In genomic region chr10:105500482-105500881, GRCm38 (mm10) we compare ENCODE assay signal across 10 mouse cellular contexts.
DNase-seq lines count a peak whose midpoint lies in the region; ATAC-seq and TF ChIP-seq lines count a peak whose summit lies in the region.
"Had no signal": no experiment of that assay in that cellular context is flagged by ENCODE, and none has a peak within 500 bp of the region (broad histone marks: within the 10 kb centered on the region; RNA-seq: fewer than 3 reads in every experiment).

No protein-coding gene starts in this region.

- WGBS in lung, embryonic 14.5 days, result 38% methylated on average over 4 of the region's 4 CpGs
- WGBS in midbrain, embryonic 13.5 days, result 82% methylated on average over 4 of the region's 4 CpGs

- no peak for TF ChIP-seq CTCF in lung, embryonic 14.5 days (IDR thresholded peaks at IDR 0.05; ENCODE audit: low read depth)

- no peak overlapping the region for H3K4me3 ChIP-seq in lung, embryonic 14.5 days (ENCODE audit: low read depth, low read length)
- H3K4me3 ChIP-seq in midbrain, embryonic 13.5 days (replicated peaks), result no peak overlapping the region
- H3K4me3 ChIP-seq: midbrain, embryonic 15.5 days had no signal

- H3K27ac ChIP-seq in lung, embryonic 14.5 days (ENCODE audit: low read depth), result no peak overlapping the region
- H3K27ac ChIP-seq in midbrain, embryonic 13.5 days, result no peak overlapping the region
- H3K27ac ChIP-seq: midbrain, embryonic 15.5 days had no signal

- H3K27me3 ChIP-seq in lung, embryonic 14.5 days (ENCODE audit: insufficient read depth, low read length), result no peaks in the 10 kb centered on the region
- no peaks in the 10 kb centered on the region for H3K27me3 ChIP-seq in midbrain, embryonic 13.5 days
- H3K27me3 ChIP-seq: midbrain, embryonic 15.5 days had no signal

- no peaks in the 10 kb centered on the region for H3K36me3 ChIP-seq in lung, embryonic 14.5 days (ENCODE audit: insufficient read depth)
- no peaks in the 10 kb centered on the region for H3K36me3 ChIP-seq in midbrain, embryonic 13.5 days
- H3K36me3 ChIP-seq: midbrain, embryonic 15.5 days had no signal

- H3K9me3 ChIP-seq in lung, embryonic 14.5 days (ENCODE audit: low read depth, low read length), result no peaks in the 10 kb centered on the region
- H3K9me3 ChIP-seq in midbrain, embryonic 13.5 days, result no peaks in the 10 kb centered on the region
- H3K9me3 ChIP-seq: midbrain, embryonic 15.5 days had no signal

- ATAC-seq in common myeloid progenitor, adult 5-6 weeks (replicated peaks; ENCODE audit: low read depth, poor library complexity, severe bottlenecking), result peak; percentile 87
- peak; percentile 73 for ATAC-seq in lung, embryonic 14.5 days (ENCODE audit: insufficient read depth)
- no peak for ATAC-seq in midbrain, embryonic 13.5 days
- ATAC-seq: midbrain, embryonic 15.5 days had no signal

- intact Hi-C loops in gastrocnemius, postnatal 14 days (cut with DNase I; ENCODE audit: low total_unique reads), result no loop called here

- H3K4me1 ChIP-seq in lung, embryonic 14.5 days (ENCODE audit: insufficient read depth), result no peaks in the 10 kb centered on the region; the same call in 1 of the 2 replicates
- no peaks in the 10 kb centered on the region for H3K4me1 ChIP-seq in midbrain, embryonic 13.5 days (replicated peaks)
- H3K4me1 ChIP-seq: midbrain, embryonic 15.5 days had no signal

- no peak overlapping the region for H3K9ac ChIP-seq in lung, embryonic 14.5 days
- H3K9ac ChIP-seq in midbrain, embryonic 13.5 days (replicated peaks), result no peak overlapping the region
- H3K9ac ChIP-seq: midbrain, embryonic 15.5 days had no signal

- no peak overlapping the region for H3K4me2 ChIP-seq in lung, embryonic 14.5 days
- no peak overlapping the region for H3K4me2 ChIP-seq in midbrain, embryonic 13.5 days (replicated peaks)
- H3K4me2 ChIP-seq: midbrain, embryonic 15.5 days had no signal

- peak; percentile 64 for DNase-seq in 416B (ENCODE audit: low read depth)
- DNase-seq in kidney, adult 8-10 months, result peak; percentile 5 to 41
- peak; percentile 55 for DNase-seq in lung, embryonic 14.5 days
- DNase-seq in Muller cell, postnatal 12 days (ENCODE audit: inconsistent ontology term), result no peak
- no peak for DNase-seq in cerebellum, postnatal 14 days
- no peak for DNase-seq in gastrocnemius, postnatal 14 days
- DNase-seq: gastrocnemius, postnatal 10 days had no signal

Comparison
In these comparisons a context has a peak if more than half of its experiments do, and no peak if none do; other contexts are left out.
1. DNase-seq: peak in 416B (single experiment), kidney, adult 8-10 months (2 of 2) and lung, embryonic 14.5 days (single experiment); none in Muller cell, postnatal 12 days (single experiment), cerebellum, postnatal 14 days (0 of 2) and gastrocnemius, postnatal 14 days (single experiment).